Mouse (Mus musculus) liver, adult 2 months (tissue): ENCODE data around the gene Fsd2. TPM values are rescaled to one million over a fixed set of nuclear protein-coding genes. Genes with fewer than 3 reads are reported as not detected.

Experiments
- DNase-seq: peaks from one replicate; pipeline ENCODE4 v3.0.0-alpha.2; 2011; ENCODE audit warnings: low read depth, low spot score; ENCODE audit errors: extremely low read depth
- H3K27ac ChIP-seq: fragments of 200-500 bp; replicated peaks from 2 replicates; pipeline ENCODE4 v1.5.1; 2012; ENCODE audit warnings: low read depth, mild to moderate bottlenecking, control low read depth, inconsistent platforms, low read length; ENCODE audit not compliant: insufficient read depth
- H3K27me3 ChIP-seq: fragments of 200-500 bp; 2 replicates; pipeline ENCODE4 v1.6.1; 2012; ENCODE audit warnings: mild to moderate bottlenecking, moderate library complexity, low read length, inconsistent platforms; ENCODE audit not compliant: control insufficient read depth, insufficient read depth
- H3K36me3 ChIP-seq: fragments of 200-500 bp; 2 replicates; pipeline ENCODE4 v1.6.1; 2012; ENCODE audit warnings: low read length, inconsistent platforms; ENCODE audit not compliant: control insufficient read depth, insufficient read depth
- H3K4me1 ChIP-seq: fragments of 200-500 bp; 2 replicates; pipeline ENCODE4 v1.6.1; 2011; ENCODE audit warnings: low read length; ENCODE audit not compliant: control insufficient read depth, insufficient read depth
- H3K4me3 ChIP-seq: fragments of 200-500 bp; 2 replicates; pipeline ENCODE4 v1.5.1; 2011; ENCODE audit warnings: low read depth, mild to moderate bottlenecking, control low read depth, low read length, moderate library complexity; ENCODE audit not compliant: insufficient read depth
- H3K79me2 ChIP-seq: fragments of 200-500 bp; 2 replicates; pipeline ENCODE4 v1.6.1; 2012; ENCODE audit warnings: inconsistent platforms, mild to moderate bottlenecking, low read length, moderate library complexity; ENCODE audit not compliant: control insufficient read depth, insufficient read depth
- H3K9ac ChIP-seq: fragments of 200-500 bp; 2 replicates; pipeline ENCODE4 v1.6.1; 2012; ENCODE audit warnings: low read depth, mild to moderate bottlenecking, control low read depth, inconsistent platforms, low read length
- CTCF ChIP-seq: fragments of 200-500 bp; IDR thresholded peaks from 2 replicates; pipeline ENCODE4 v1.5.1; 2011; ENCODE audit warnings: low read depth, low read length, control low read depth
- POLR2A ChIP-seq: fragments of 200-500 bp; IDR thresholded peaks from 2 replicates; pipeline ENCODE4 v1.6.1; 2011; ENCODE audit warnings: low read length, control low read depth; ENCODE audit not compliant: insufficient read depth; ENCODE audit errors: extremely low read depth
- WGBS: fragments of 180-500 bp; shearing (Covaris S2); methylation state at CpG from one replicate; pipeline ENCODE4 v1.1.7; 2018; 5-methylcytosine and 5-hydroxymethylcytosine counted together
- polyA plus RNA-seq: library from polyadenylated mRNA; depleted of rRNA; stranded (reverse); fragments of >200 nt; gene quantifications from 2 replicates; pipeline ENCODE4 v1.2.3, GENCODE M21; 2012; rRNA removed
- total RNA-seq: library from RNA; depleted of rRNA; stranded (reverse); fragments of >200 nt; gene quantifications from 2 replicates; pipeline ENCODE4 v1.2.3, GENCODE M21; 2014; rRNA removed

The Fsd2 gene
- total and polyA plus RNA-seq, 2 experiments: 0.04 to 0.28 TPM

DNA sequence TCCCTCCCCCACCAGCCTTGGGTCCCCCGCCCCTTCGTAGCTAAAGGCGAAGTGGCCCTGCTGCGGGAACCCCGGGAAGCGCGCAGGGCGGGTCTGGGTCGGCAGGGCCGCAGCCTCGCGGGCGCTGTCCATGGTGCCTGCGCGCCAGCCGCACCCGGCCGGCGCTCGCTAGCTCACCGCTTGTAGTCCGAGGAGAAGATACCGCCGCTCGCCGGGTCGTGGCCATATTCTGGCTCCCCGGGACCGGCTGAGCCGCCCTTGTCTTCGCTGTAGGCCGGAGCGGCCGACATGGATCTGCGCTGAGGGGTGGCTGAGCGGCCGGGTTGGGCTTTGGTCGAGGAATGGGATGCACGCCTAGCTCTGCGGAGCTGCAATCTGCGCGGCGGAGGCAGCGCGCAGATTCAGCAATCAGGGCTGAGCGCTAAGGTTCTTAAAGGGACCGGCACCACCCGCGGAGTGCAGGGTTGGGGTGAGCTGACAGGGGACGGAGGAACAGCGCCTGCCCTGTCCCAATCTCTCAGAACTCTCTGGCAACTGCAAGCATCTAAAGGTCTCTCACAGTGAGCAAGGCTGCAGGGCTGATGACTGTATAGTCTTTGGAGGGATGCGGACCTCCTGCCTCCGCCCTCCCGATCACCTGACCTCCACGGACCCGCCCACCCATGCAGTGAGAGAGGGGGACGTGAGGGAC, 73.3 kb downstream of the Fsd2 start, which contains the start of gene Ap3b2:
TSS of gene Ap3b2 (minus strand) at position 595 of the 691 bp plus-strand sequence.
- DNase-seq: peak; percentile 5

DNA sequence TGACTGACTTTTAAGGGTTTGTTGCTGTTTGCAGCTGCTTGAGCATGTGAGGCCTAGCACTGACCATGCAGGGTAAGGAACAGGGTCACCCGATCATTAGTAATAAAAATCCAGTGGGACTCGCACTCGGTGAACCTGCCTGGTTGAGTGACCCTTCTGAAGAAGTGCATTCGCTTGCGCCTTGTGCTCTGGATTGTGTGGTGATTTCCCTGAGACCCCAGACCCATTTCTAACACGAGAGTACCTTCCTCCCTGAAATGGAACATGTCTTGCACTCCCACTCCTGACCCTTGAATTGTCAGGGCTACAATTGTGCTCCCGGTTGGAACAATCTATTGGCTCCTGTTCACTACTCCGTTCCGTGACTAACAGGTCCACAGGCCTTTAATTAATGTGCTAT, 74.1 kb downstream of the Fsd2 start:
- WGBS: 74% methylated on average over 9 of the region's 9 CpGs
- no peak overlapping the region for H3K27ac ChIP-seq
- no peak for TF ChIP-seq POLR2A
- TF ChIP-seq CTCF: no peak
- no peak for DNase-seq
- no peaks in the 10 kb centered on the region for H3K36me3 ChIP-seq
- no peaks in the 10 kb centered on the region for H3K79me2 ChIP-seq
- no peak overlapping the region for H3K9ac ChIP-seq
- H3K4me1 ChIP-seq: no peaks in the 10 kb centered on the region
- H3K4me3 ChIP-seq: no peak overlapping the region
- peaks cover 7% of the 10 kb centered on the region for H3K27me3 ChIP-seq

More for the DNA sequence above, 73.3 kb downstream of the Fsd2 start, which contains the start of gene Ap3b2:
- peaks cover 7% of the 10 kb centered on the region for H3K27me3 ChIP-seq
- WGBS: 2% methylated on average over 57 of the region's 57 CpGs
- H3K9ac ChIP-seq: no peak within 1 kb of the TSS
- H3K27ac ChIP-seq: no peak within 1 kb of the TSS
- H3K79me2 ChIP-seq: no peaks in the 10 kb centered on the region
- peak within 1 kb of the TSS; percentile 60; the same call in 1 of the 2 replicates for H3K4me3 ChIP-seq
- H3K36me3 ChIP-seq: no peaks in the 10 kb centered on the region
- H3K4me1 ChIP-seq: no peaks in the 10 kb centered on the region
- TF ChIP-seq CTCF: no peak
- no peak for TF ChIP-seq POLR2A

DNA sequence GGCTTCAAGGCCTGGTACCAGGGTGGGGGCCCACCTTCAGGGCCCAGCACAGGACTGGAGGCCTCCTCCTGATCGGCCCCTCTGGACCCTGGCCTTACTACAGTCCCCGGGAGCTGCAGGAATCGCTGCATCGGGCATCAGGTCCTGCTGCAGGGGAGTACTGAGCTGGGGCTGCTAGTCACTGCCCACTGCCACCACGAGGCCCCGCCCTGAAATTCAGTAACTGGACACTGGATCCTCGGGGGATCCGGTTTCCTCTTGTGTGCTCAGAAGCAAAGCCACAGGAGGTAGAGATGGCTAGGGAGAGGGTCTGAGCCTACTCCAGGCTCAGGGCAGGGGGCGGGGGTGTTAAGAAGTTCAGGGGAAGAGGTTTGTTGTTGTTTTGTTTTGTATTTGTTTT, 77.1 kb downstream of the Fsd2 start:
- Histone ChIP-seq H3K27ac (no peak overlapping the region), H3K79me2 (no peaks in the 10 kb centered on the region), H3K4me3 (no peak overlapping the region), H3K4me1 (no peaks in the 10 kb centered on the region), H3K36me3 (no peaks in the 10 kb centered on the region), H3K9ac (no peak overlapping the region), H3K27me3 (peaks cover 7% of the 10 kb centered on the region)
- DNase-seq: no peak
- WGBS: 25% methylated on average over 9 of the region's 9 CpGs
- TF ChIP-seq CTCF (no peak), POLR2A (no peak)

Other genes starting within 250 kb of the Fsd2 start
- 661 and 745 TPM in 2 replicates for gene Rps17, start 221.7 kb downstream of the Fsd2 start, total RNA-seq
- 501 and 572 TPM in 2 replicates for gene Rps17, start 221.7 kb downstream of the Fsd2 start, polyA plus RNA-seq
- 4.3 and 7.0 TPM in 2 replicates for gene Cpeb1, start 111.5 kb downstream of the Fsd2 start, total RNA-seq
- gene Cpeb1, start 111.5 kb downstream of the Fsd2 start, polyA plus RNA-seq: 2.0 and 4.3 TPM in 2 replicates
- 0.07 TPM in 1 of 2 replicates, not detected in the other for gene Ap3b2, start 73.0 kb downstream of the Fsd2 start, total RNA-seq
- gene Ap3b2, start 73.0 kb downstream of the Fsd2 start, polyA plus RNA-seq: not detected in 2 replicates
- not detected in 2 replicates for gene BC048679, start 68.7 kb downstream of the Fsd2 start, total RNA-seq
- gene BC048679, start 68.7 kb downstream of the Fsd2 start, polyA plus RNA-seq: not detected in 2 replicates
- gene Whamm, start 4.3 kb upstream of the Fsd2 start, total RNA-seq: 20.7 and 25.4 TPM in 2 replicates
- 35.1 and 44.6 TPM in 2 replicates for gene Whamm, start 4.3 kb upstream of the Fsd2 start, polyA plus RNA-seq
- gene Homer2, start 140.6 kb upstream of the Fsd2 start, total RNA-seq: 30.9 and 32.2 TPM in 2 replicates
- 18.4 and 24.6 TPM in 2 replicates for gene Homer2, start 140.6 kb upstream of the Fsd2 start, polyA plus RNA-seq
- gene Ramac, start 196.0 kb upstream of the Fsd2 start, total RNA-seq: 39.8 and 50.9 TPM in 2 replicates
- gene Ramac, start 196.0 kb upstream of the Fsd2 start, polyA plus RNA-seq: 9.1 and 10.3 TPM in 2 replicates
- gene 3110040N11Rik, start 222.5 kb upstream of the Fsd2 start, total RNA-seq: 27.8 and 36.3 TPM in 2 replicates
- gene 3110040N11Rik, start 222.5 kb upstream of the Fsd2 start, polyA plus RNA-seq: 23.0 and 26.4 TPM in 2 replicates